In the genomic region with DNA sequence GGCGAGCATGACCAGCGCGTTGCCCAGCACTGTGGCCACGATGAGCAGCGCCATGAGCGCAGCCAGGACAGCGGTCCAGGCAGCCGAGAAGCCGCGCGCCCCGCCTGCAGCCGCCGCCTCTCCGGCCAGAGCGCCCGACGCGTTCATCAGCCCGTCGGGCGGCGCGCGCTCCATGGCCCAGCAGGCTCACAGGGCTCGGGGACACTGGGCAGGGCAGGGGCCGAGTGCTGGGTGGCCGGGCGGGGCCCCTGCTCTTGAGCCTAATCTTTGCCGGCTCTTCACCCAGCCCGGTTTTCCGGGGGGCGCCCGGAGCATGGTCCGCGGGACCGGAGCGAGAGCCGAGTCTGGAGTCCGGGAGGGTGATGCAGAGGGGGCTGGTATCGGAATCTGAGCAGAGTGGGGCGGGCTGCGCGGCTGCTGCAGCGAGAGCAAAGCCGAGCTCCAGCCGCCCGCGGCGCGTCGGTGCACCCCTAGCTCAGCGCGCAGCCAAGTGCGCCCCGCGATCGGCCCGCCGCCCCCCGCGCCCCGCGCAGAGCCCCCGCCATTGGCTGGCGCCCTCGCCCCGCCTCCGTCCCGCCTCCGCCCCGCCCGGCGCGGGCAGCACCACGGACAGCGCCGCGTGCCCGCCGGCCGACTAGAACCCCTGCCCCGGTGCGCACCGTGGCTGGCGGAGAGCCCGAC, we compare ENCODE assay signal across 7 mouse cellular contexts. TPM values are rescaled to one million over a fixed set of nuclear protein-coding genes. Genes with fewer than 3 reads are reported as not detected.
DNase-seq lines count a peak whose midpoint lies in the region; ATAC-seq and TF ChIP-seq lines count a peak whose summit lies in the region.

A gene (minus strand): TSS at position 511 of the 681 bp plus-strand sequence.

- H3K4me1 ChIP-seq in intestine, embryonic 14.5 days (replicated peaks; ENCODE audit: control insufficient read depth, insufficient read depth, low read length) = peaks cover 9% of the 10 kb centered on the region
- H3K4me1 ChIP-seq in limb, embryonic 10.5 days = peaks cover 30% of the 10 kb centered on the region
- H3K4me1 ChIP-seq in midbrain, embryonic 10.5 days = peaks cover 51% of the 10 kb centered on the region
- peaks cover 15% of the 10 kb centered on the region for H3K4me1 ChIP-seq in spleen, adult 2 months (ENCODE audit: control insufficient read depth, insufficient read depth, insufficient read length)

- H3K27ac ChIP-seq in intestine, embryonic 14.5 days (ENCODE audit: low read depth) = no peak within 1 kb of the TSS
- 0 out of 2 replicates have a peak within 1 kb of the TSS, but pooled peaks have one; percentile 12 for H3K27ac ChIP-seq in limb, embryonic 10.5 days
- peak within 1 kb of the TSS; percentile 79 for H3K27ac ChIP-seq in midbrain, embryonic 10.5 days (replicated peaks)
- no peak within 1 kb of the TSS for H3K27ac ChIP-seq in spleen, adult 2 months (ENCODE audit: insufficient read depth, low read length)

- no peak within 1 kb of the TSS for H3K9ac ChIP-seq in intestine, embryonic 14.5 days (ENCODE audit: low read length)

- TF ChIP-seq POLR2A in spleen, adult 2 months (IDR thresholded peaks at IDR 0.05; ENCODE audit: low read depth, low read length) = no peak

- WGBS in intestine, embryonic 14.5 days = 1% methylated on average over 57 of the region's 87 CpGs
- WGBS in limb, embryonic 10.5 days = under 1% methylated on average over 76 of the region's 87 CpGs
- under 1% methylated on average over 80 of the region's 87 CpGs for WGBS in midbrain, embryonic 10.5 days
- WGBS in spleen, adult 2 months = 2% methylated on average over 73 of the region's 87 CpGs

- peak within 1 kb of the TSS; percentile 86 for H3K4me2 ChIP-seq in intestine, embryonic 14.5 days (ENCODE audit: low read length)

- no peaks in the 10 kb centered on the region for H3K36me3 ChIP-seq in intestine, embryonic 14.5 days (ENCODE audit: control insufficient read depth, insufficient read depth, low read length)
- H3K36me3 ChIP-seq in limb, embryonic 10.5 days = no peaks in the 10 kb centered on the region
- no peaks in the 10 kb centered on the region for H3K36me3 ChIP-seq in midbrain, embryonic 10.5 days
- H3K36me3 ChIP-seq in spleen, adult 2 months (ENCODE audit: control insufficient read depth, insufficient read depth, low read length) = no peaks in the 10 kb centered on the region

- no peaks in the 10 kb centered on the region for H3K9me3 ChIP-seq in intestine, embryonic 14.5 days (ENCODE audit: control insufficient read depth, low read length)
- no peaks in the 10 kb centered on the region for H3K9me3 ChIP-seq in limb, embryonic 10.5 days (replicated peaks)
- H3K9me3 ChIP-seq in midbrain, embryonic 10.5 days (replicated peaks) = no peaks in the 10 kb centered on the region

- peak within 1 kb of the TSS; percentile 45 for H3K4me3 ChIP-seq in intestine, embryonic 14.5 days (ENCODE audit: low read depth, low read length)
- H3K4me3 ChIP-seq in limb, embryonic 10.5 days = peak within 1 kb of the TSS; percentile 63
- H3K4me3 ChIP-seq in midbrain, embryonic 10.5 days = peak within 1 kb of the TSS; percentile 67
- H3K4me3 ChIP-seq in spleen, adult 2 months (ENCODE audit: extremely low read depth, insufficient read depth, insufficient read length) = peak within 1 kb of the TSS; percentile 51

- intact Hi-C loops in gastrocnemius, postnatal 14 days (cut with DNase I; ENCODE audit: low total_unique reads) = no loop called here

- peak; percentile 88 to 96 for DNase-seq in adrenal gland, adult (ENCODE audit: inconsistent age in 2 of 2, low spot score in 1 of 2)
- DNase-seq in cerebellum, postnatal 10 days = peak; percentile 74 to 82
- DNase-seq in gastrocnemius, postnatal 14 days = peak; percentile 77
- DNase-seq in intestine, embryonic 14.5 days (ENCODE audit: low spot score) = peak; percentile 95
- peak; percentile 93 for DNase-seq in limb, embryonic 10.5 days (ENCODE audit: low spot score)
- DNase-seq in midbrain, embryonic 10.5 days (ENCODE audit: low spot score) = peak; percentile 82
- peak in 1 of 2 experiments; percentile 66 for DNase-seq in spleen, adult 2 months (ENCODE audit: low read depth in 1 of 2, low spot score in 2 of 2)

- peaks cover 65% of the 10 kb centered on the region for H3K27me3 ChIP-seq in intestine, embryonic 14.5 days (replicated peaks; ENCODE audit: control insufficient read depth, insufficient read depth, low read length)
- H3K27me3 ChIP-seq in limb, embryonic 10.5 days (ENCODE audit: low read depth, poor library complexity, severe bottlenecking) = peaks cover 88% of the 10 kb centered on the region
- H3K27me3 ChIP-seq in midbrain, embryonic 10.5 days (ENCODE audit: low read depth, poor library complexity, severe bottlenecking) = peaks cover 80% of the 10 kb centered on the region
- H3K27me3 ChIP-seq in spleen, adult 2 months (ENCODE audit: control insufficient read depth, insufficient read depth, low read length) = peaks cover 20% of the 10 kb centered on the region

- peak; percentile 91 for ATAC-seq in intestine, embryonic 14.5 days (replicated peaks; ENCODE audit: low FRiP score, low TSS enrichment, low read depth)

- no peak for TF ChIP-seq CTCF in spleen, adult 2 months (IDR thresholded peaks at IDR 0.05; ENCODE audit: extremely low read depth, insufficient read depth, insufficient read length, insufficient replicate concordance)

RNA-seq across cellular contexts. Expression of the gene that starts here (rescaled TPM):
- total RNA-seq in gastrocnemius, postnatal 14 days (2021) = under 1 TPM; 0.23 to 0.33 TPM
- 0.16 and 0.19 TPM in 2 replicates for polyA plus RNA-seq in intestine, embryonic 14.5 days (2014; fragmentation: Nextera tagmentation; extraction: Ambion mirVana)
- not detected in 2 replicates for polyA plus RNA-seq in limb, embryonic 10.5 days (2016; fragmentation: Nextera tagmentation; extraction: Ambion mirVana)
- polyA plus RNA-seq in midbrain, embryonic 10.5 days (2016; fragmentation: Nextera tagmentation; extraction: Ambion mirVana) = 1.2 and 2.7 TPM in 2 replicates
- not detected in 2 replicates for polyA plus RNA-seq in spleen, adult 2 months (2012; rRNA removed)

Comparison
In these comparisons a context has a peak if more than half of its experiments do, and no peak if none do; other contexts are left out.
1. Peak in DNase-seq in gastrocnemius, postnatal 14 days; RNA of the gene not detected or under 1 TPM.
2. Peak in DNase-seq, ATAC-seq, H3K4me3 ChIP-seq and H3K4me2 ChIP-seq in intestine, embryonic 14.5 days; RNA of the gene not detected or under 1 TPM.
3. Peak in DNase-seq, H3K4me3 ChIP-seq and H3K27ac ChIP-seq in limb, embryonic 10.5 days; RNA of the gene not detected or under 1 TPM.